Mouse (Mus musculus) gastrocnemius, adult 8-10 months (tissue): ENCODE measurements at regions not wholly inside any gene's neighbourhood (a gene's known extent, or its start where the extent isn't known, plus 50 kb on each side); places are given as distances from the start of the nearest gene placed in this dataset.

Experiments used
- DNase-seq, 2 experiments: peaks; one replicate each; pipeline ENCODE4 v3.0.0; 2022; ENCODE audit warnings: low spot score in 2 of 2

GRCm38 (mm10) chr5:43339671-43340070 lies 106.7 kb downstream of the Cpeb2 start:
- no peak for DNase-seq

- DNase-seq, result no peak
These were observed 108.5 kb downstream of the Cpeb2 start for GRCm38 (mm10) chr5:43341475-43341874.

- DNase-seq, result no peak
These were observed 111.5 kb downstream of the Cpeb2 start for GRCm38 (mm10) chr5:43344441-43344840.

- DNase-seq, result no peak
These were observed 118.0 kb downstream of the Cpeb2 start for GRCm38 (mm10) chr5:43350987-43351386.

- peak; percentile 21 to 27 for DNase-seq
These were observed 120.3 kb downstream of the Cpeb2 start for GRCm38 (mm10) chr5:43353021-43353990.

GRCm38 (mm10) chr5:43354351-43354942 lies 121.5 kb downstream of the Cpeb2 start:
- no peak for DNase-seq

GRCm38 (mm10) chr5:43355026-43355580 lies 122.1 kb downstream of the Cpeb2 start:
- DNase-seq, result peak; percentile 73 to 74

- DNase-seq, result no peak
These were observed 122.9 kb downstream of the Cpeb2 start for GRCm38 (mm10) chr5:43355832-43356231.

- DNase-seq, result no peak
These were observed 124.2 kb downstream of the Cpeb2 start for GRCm38 (mm10) chr5:43357100-43357680.

GRCm38 (mm10) chr5:43357901-43358300 lies 124.9 kb downstream of the Cpeb2 start:
- DNase-seq, result no peak

- DNase-seq, result no peak
These were observed 126.2 kb downstream of the Cpeb2 start for GRCm38 (mm10) chr5:43358928-43359765.

GRCm38 (mm10) chr5:43360298-43360697 lies 127.3 kb downstream of the Cpeb2 start:
- no peak for DNase-seq

GRCm38 (mm10) chr5:43361026-43361425 lies 128.1 kb downstream of the Cpeb2 start:
- no peak for DNase-seq

GRCm38 (mm10) chr5:43372385-43372784 lies 139.4 kb downstream of the Cpeb2 start:
- DNase-seq, result no peak

- no peak for DNase-seq
These were observed 130.5 kb upstream of the C1qtnf7 start for GRCm38 (mm10) chr5:43384689-43385375.

- DNase-seq, result no peak
These were observed 124.3 kb upstream of the C1qtnf7 start for GRCm38 (mm10) chr5:43390997-43391396.

- DNase-seq, result no peak
These were observed 123.8 kb upstream of the C1qtnf7 start for GRCm38 (mm10) chr5:43391412-43392029.

- DNase-seq, result no peak
These were observed 122.3 kb upstream of the C1qtnf7 start for GRCm38 (mm10) chr5:43392908-43393545.

- no peak for DNase-seq
These were observed 98.1 kb upstream of the C1qtnf7 start for GRCm38 (mm10) chr5:43417259-43417658.
